Mouse (Mus musculus): ENCODE data around the gene Rptn. TPM values are rescaled to one million over a fixed set of nuclear protein-coding genes. Genes with fewer than 3 reads are reported as not detected.
A peak's percentile ranks its signal among the peaks of the same experiment; 100 is the strongest.

Rptn gene
- polyA plus RNA-seq (2015; fragmentation: Nextera tagmentation; extraction: Ambion mirVana): not detected in 2 replicates

DNA sequence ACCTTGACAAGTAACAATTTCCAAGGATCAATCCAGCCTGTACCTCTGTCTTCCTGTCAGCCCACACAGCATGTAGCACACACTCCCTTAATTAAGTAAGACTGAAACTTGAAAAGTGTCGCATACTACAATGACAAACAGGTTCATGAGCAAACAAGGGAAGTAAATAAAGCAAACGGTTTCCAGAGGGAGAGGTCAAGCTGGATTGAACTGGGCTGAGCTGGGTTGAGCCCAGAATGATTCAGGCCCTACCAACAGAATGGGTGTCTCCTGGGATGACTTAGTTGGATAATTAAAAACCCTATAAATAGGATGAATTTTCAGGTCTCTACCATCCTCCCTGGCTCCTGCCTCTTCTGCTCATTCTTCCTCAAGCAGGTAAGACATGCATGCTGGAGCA, at the start of gene Rptn:
Gene Rptn (plus strand): TSS at position 334 of the 400 bp plus-strand sequence.
- H3K9ac ChIP-seq: no peak within 1 kb of the TSS
- H3K4me1 ChIP-seq (replicated peaks): no peaks in the 10 kb centered on the region
- no peaks in the 10 kb centered on the region for H3K27me3 ChIP-seq
- H3K36me3 ChIP-seq: no peaks in the 10 kb centered on the region
- H3K4me2 ChIP-seq: no peak within 1 kb of the TSS
- H3K27ac ChIP-seq (replicated peaks): no peak within 1 kb of the TSS
- ATAC-seq (ENCODE audit: low read depth): no peak
- H3K9me3 ChIP-seq: no peaks in the 10 kb centered on the region
- H3K4me3 ChIP-seq: no peak within 1 kb of the TSS
- 79% methylated on average over 2 of the region's 2 CpGs for WGBS

DNA sequence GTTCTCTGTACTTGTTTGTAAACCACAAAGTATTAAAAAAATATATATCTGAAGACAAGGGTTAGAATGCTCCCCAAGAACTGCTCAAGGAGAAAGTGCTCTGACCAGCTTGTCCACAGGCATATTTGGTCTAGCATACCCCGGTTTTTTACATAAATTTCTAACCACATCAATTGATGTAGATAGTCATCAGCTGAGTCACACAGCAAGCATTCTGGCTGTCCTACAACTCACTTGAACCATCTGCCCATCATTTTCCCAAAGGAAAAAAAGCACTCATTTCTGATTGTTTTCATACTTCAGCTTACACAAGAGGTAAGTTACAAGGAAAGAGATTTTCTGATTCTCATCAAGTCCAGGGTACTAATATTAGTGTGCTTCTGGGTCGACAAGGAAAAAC, 46.6 kb upstream of the Rptn start:
- H3K9me3 ChIP-seq: no peaks in the 10 kb centered on the region
- no peak overlapping the region for H3K27ac ChIP-seq (replicated peaks)
- H3K4me1 ChIP-seq (replicated peaks): no peaks in the 10 kb centered on the region
- no peaks in the 10 kb centered on the region for H3K36me3 ChIP-seq
- H3K27me3 ChIP-seq: no peaks in the 10 kb centered on the region
- H3K9ac ChIP-seq: no peak overlapping the region
- ATAC-seq (ENCODE audit: low read depth): no peak
- no peak overlapping the region for H3K4me3 ChIP-seq
- H3K4me2 ChIP-seq: no peak overlapping the region
- 83% methylated on average over 2 of the region's 2 CpGs for WGBS

DNA sequence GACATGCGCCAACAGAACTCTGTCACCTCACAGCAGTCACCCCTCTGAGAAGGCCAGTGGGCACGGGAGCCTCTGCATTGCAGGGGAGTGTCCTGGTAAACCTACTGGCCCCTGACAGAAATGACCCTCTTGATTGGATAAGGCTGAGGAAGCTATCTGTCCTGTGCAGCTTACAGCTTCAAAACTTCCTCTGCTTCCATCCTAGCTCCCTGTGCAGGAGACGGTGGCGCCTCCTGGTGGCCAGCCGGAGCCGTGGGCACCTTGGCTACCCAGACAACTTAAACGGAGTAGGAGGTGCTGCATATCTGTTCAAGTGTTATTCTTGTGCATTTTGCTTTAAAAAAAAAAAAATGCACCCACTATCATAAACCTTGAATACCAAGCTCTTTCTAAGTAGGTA, 33.5 kb upstream of the Rptn start:
- Histone ChIP-seq H3K27ac (replicated peaks) (no peak overlapping the region), H3K4me1 (replicated peaks) (peaks cover 3% of the 10 kb centered on the region; the same call in 1 of the 2 replicates), H3K27me3 (no peaks in the 10 kb centered on the region), H3K4me2 (no peak overlapping the region), H3K4me3 (no peak overlapping the region), H3K9me3 (no peaks in the 10 kb centered on the region), H3K36me3 (no peaks in the 10 kb centered on the region), H3K9ac (no peak overlapping the region)
- ATAC-seq (ENCODE audit: low read depth): no peak
- 18% methylated on average over 7 of the region's 7 CpGs for WGBS

DNA sequence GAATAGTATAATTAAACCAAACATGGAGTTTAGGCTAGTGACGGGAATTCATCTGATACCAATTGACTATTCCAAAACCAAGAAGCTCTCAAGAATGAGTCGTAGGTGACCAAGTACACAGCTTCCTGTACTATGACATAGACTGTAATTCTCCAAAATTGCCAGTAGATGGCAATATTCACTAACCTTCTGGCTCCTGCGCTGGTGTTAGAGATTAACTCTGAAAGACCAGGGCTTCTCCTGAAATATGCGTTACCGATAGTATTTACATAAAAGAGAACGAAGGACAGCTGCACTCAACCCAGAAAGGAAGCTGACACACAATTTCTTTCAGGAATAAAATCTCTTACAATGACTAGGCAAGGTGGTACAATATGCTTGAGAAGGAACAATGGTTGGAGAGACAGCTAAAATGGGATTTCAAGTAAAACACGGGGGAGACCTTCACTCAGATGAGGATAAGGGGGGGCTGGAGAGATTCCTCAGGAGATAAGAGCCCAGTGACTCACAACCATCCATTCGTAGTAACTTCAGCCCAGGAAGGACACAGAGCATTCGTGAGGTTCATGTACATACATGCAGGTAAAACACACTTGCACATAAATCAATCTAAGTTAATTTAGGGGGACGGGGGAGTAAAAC, 31.4 kb upstream of the Rptn start:
- Histone ChIP-seq H3K27me3 (no peaks in the 10 kb centered on the region), H3K4me1 (replicated peaks) (peaks cover 3% of the 10 kb centered on the region; the same call in 1 of the 2 replicates), H3K36me3 (no peaks in the 10 kb centered on the region), H3K27ac (replicated peaks) (no peak overlapping the region), H3K4me3 (no peak overlapping the region), H3K9ac (no peak overlapping the region), H3K4me2 (peak overlapping the region; percentile 41), H3K9me3 (no peaks in the 10 kb centered on the region)
- WGBS: 11% methylated on average over 10 of the region's 10 CpGs
- peak; percentile 92 for ATAC-seq (ENCODE audit: low read depth)

DNA sequence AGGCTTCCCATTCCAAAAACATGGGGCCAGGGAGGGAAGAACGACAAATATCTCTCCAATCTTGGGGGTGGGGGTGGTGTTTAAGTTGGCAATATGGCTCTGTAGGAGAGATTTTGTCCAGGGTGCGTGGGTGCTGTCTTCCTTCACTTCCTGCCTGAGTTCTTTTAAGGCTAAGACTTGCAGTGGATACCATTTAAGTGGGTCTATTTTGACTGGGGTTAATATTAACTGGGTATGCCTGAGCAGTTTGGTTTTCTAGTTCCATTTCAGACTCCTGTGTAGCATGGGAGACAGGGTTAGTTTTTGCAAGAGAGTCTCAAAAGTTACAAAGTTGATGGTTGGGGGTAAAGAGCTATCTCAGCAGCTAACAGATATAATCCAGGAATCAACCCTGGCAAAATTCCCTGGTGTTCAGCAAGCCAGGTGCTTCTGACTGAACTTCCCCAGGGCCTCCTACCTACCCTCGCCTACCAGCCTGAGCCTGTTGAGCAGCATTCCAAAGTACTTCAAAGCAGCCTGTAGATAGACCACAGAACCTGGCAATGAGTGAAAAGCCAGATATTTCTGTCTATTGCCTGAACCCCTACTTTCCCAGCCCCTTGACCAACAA, 26.4 kb upstream of the Rptn start:
- no peaks in the 10 kb centered on the region for H3K9me3 ChIP-seq
- no peak for ATAC-seq (ENCODE audit: low read depth)
- WGBS: 78% methylated on average over 3 of the region's 3 CpGs
- H3K36me3 ChIP-seq: no peaks in the 10 kb centered on the region
- H3K4me2 ChIP-seq: no peak overlapping the region
- no peak overlapping the region for H3K27ac ChIP-seq (replicated peaks)
- H3K4me3 ChIP-seq: no peak overlapping the region
- no peaks in the 10 kb centered on the region for H3K27me3 ChIP-seq
- H3K4me1 ChIP-seq (replicated peaks): peaks cover 2% of the 10 kb centered on the region; the same call in 1 of the 2 replicates
- H3K9ac ChIP-seq: no peak overlapping the region

DNA sequence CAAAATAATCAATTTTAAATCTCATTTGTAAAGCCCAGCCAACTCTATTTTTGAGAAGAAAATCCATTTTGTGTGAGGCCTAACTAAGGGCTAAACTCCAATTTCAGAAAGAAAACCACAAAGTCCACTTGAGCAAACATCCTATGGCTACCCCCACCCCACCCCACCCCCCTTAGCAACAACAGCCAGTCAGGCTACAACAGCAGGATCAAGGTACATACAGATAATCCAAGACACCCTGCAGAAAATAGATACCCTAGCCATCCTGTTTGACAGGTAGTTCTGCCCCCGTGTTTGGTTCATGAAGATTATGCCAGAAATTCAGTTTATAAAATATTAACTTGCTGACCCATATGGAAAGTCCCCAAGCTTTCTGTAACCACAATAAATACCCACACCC, 25.3 kb upstream of the Rptn start:
- no peak overlapping the region for H3K4me2 ChIP-seq
- H3K4me3 ChIP-seq: no peak overlapping the region
- H3K27me3 ChIP-seq: no peaks in the 10 kb centered on the region
- 82% methylated on average over 1 of the region's 1 CpGs for WGBS
- H3K4me1 ChIP-seq (replicated peaks): no peaks in the 10 kb centered on the region
- ATAC-seq (ENCODE audit: low read depth): no peak
- H3K36me3 ChIP-seq: no peaks in the 10 kb centered on the region
- no peak overlapping the region for H3K9ac ChIP-seq
- no peaks in the 10 kb centered on the region for H3K9me3 ChIP-seq
- H3K27ac ChIP-seq (replicated peaks): no peak overlapping the region

DNA sequence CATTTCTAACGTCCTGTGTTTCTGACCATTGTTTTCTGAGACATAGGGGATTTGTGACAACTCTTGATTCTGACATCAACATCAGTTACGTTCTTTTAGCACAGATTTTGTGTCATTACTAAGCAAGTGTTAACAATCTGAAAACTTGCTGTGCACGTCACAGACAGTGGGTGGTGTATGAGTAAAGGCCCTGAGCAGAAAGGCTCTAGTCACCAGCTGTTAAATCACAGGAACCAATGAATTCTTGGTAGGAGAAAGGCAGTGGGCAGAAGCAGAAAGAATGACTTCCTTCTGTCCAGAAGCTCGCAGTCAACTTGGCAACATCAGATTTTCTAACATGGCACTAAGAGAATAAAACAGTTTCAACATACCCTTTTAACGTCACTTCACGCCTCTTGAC, 20.1 kb upstream of the Rptn start:
- Histone ChIP-seq H3K36me3 (no peaks in the 10 kb centered on the region), H3K9me3 (no peaks in the 10 kb centered on the region), H3K27me3 (no peaks in the 10 kb centered on the region), H3K4me2 (no peak overlapping the region), H3K27ac (replicated peaks) (no peak overlapping the region), H3K4me1 (replicated peaks) (no peaks in the 10 kb centered on the region), H3K4me3 (no peak overlapping the region), H3K9ac (no peak overlapping the region)
- no peak for ATAC-seq (ENCODE audit: low read depth)
- 85% methylated on average over 6 of the region's 6 CpGs for WGBS

DNA sequence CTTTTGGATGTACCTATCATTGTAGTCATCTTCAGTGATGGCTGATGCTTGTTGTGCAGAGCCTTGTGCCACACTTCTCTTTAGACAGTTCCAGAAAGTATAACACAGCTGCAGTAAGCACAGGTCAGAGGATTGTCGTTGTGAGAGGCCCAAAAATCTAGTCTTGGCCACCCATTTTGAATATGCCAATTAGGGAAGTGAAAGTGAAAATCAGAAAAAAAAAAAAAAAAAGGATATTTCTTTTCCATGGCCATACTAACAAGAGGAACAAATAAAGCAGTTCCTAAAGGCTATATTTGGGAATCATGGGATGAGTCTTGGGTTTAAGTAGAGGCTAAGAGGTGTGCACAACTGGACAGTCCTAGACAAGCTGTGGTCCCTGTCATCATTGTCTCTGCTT, 18.3 kb upstream of the Rptn start:
- no peak for ATAC-seq (ENCODE audit: low read depth)
- Histone ChIP-seq H3K4me3 (no peak overlapping the region), H3K27me3 (no peaks in the 10 kb centered on the region), H3K4me2 (no peak overlapping the region), H3K4me1 (replicated peaks) (no peaks in the 10 kb centered on the region), H3K9ac (no peak overlapping the region), H3K36me3 (no peaks in the 10 kb centered on the region), H3K27ac (replicated peaks) (no peak overlapping the region), H3K9me3 (no peaks in the 10 kb centered on the region)
- WGBS: 71% methylated on average over 1 of the region's 1 CpGs

DNA sequence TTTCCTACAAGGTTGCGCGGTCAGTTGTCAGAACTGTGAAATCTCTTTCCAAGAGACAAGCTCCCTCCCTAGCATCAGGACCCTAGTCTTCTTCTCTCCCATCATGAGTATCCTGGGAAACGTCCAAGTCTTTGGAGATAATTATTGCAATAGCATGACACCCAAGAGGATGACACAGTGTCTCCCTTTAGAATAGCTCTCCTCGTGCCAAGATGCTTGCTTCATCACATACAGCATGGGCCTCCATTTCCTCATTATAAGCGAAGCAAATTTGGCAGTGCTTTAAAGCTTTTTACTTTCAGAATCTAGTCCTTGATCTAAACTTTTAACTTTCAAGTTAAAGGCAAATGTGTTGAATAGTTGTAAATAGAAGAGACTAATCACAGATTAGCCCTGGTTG, 17.9 kb upstream of the Rptn start:
- WGBS: 86% methylated on average over 5 of the region's 5 CpGs
- no peak overlapping the region for H3K27ac ChIP-seq (replicated peaks)

DNA sequence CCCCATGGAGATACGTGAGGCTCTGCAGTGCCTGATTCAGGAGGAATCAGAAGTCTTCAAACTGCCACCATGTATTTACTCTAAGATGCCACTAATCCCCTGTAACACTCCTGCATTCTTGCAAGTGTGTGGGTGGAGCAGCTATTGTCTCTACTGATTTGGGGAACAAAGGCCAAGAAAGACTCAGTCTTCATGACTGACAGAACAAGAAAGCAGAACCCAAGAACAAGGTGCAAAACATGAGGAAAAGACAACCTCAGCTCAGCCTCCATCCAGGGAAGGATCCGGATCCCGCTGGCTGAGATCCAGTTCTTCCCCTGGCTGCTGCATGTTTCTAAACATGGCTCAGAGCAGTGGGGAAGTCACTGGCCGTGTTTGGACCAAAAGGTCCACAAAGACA, 15.4 kb upstream of the Rptn start:
- Histone ChIP-seq H3K27me3 (no peaks in the 10 kb centered on the region), H3K4me3 (no peak overlapping the region), H3K9ac (no peak overlapping the region), H3K27ac (replicated peaks) (no peak overlapping the region), H3K36me3 (no peaks in the 10 kb centered on the region), H3K4me1 (replicated peaks) (no peaks in the 10 kb centered on the region), H3K4me2 (no peak overlapping the region), H3K9me3 (no peaks in the 10 kb centered on the region)
- no peak for ATAC-seq (ENCODE audit: low read depth)
- WGBS: 62% methylated on average over 4 of the region's 4 CpGs

More for the DNA sequence above, 17.9 kb upstream of the Rptn start:
- no peak overlapping the region for H3K4me2 ChIP-seq
- H3K4me3 ChIP-seq: no peak overlapping the region
- no peaks in the 10 kb centered on the region for H3K36me3 ChIP-seq
- no peak overlapping the region for H3K9ac ChIP-seq
- no peaks in the 10 kb centered on the region for H3K27me3 ChIP-seq
- H3K9me3 ChIP-seq: no peaks in the 10 kb centered on the region
- H3K4me1 ChIP-seq (replicated peaks): no peaks in the 10 kb centered on the region
- ATAC-seq (ENCODE audit: low read depth): no peak

DNA sequence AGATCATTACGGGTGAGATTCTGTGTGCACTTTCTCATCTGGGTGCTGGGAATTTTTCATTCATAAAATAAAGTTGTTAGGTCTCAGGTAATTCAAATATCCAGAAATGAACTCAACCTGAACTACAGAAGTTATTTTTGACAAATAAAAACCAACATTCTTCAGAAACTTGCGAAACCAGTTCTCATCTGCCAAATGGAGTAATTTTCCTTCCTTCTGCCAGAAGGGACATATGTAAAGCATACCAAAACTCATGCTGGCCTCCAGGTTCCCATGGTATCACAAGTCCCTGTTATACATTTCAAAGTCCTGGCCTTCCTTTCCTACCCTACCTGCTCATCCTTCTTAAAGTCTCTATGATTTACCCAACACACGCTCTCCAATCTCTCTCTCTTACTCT, 10.4 kb downstream of the Rptn start:
- no peaks in the 10 kb centered on the region for H3K4me1 ChIP-seq (replicated peaks)
- no peaks in the 10 kb centered on the region for H3K9me3 ChIP-seq
- no peak overlapping the region for H3K9ac ChIP-seq
- 98% methylated on average over 3 of the region's 3 CpGs for WGBS
- no peaks in the 10 kb centered on the region for H3K27me3 ChIP-seq
- ATAC-seq (ENCODE audit: low read depth): no peak
- H3K4me2 ChIP-seq: no peak overlapping the region
- no peak overlapping the region for H3K4me3 ChIP-seq
- H3K27ac ChIP-seq (replicated peaks): no peak overlapping the region
- H3K36me3 ChIP-seq: no peaks in the 10 kb centered on the region

DNA sequence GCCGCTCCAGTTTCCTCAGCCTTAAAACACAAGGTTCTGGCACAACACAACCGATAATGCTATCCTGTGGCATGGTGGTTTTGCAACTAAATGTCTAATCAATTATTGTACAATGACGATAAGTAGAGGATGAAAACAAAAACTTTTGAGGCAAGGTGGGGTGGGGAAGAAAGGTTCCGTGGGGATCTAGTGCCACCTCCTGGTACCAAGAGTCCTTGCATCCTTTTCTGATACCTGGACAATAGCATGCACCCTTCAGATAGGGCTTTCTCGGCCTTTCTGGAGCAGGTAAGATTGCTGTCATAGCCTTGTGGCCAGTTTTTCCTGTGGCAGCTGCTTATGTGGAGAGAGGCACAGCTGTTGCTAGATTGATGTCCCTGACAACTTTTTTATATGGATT, 13.5 kb downstream of the Rptn start:
- H3K27ac ChIP-seq (replicated peaks): no peak overlapping the region
- no peak for ATAC-seq (ENCODE audit: low read depth)
- H3K9ac ChIP-seq: no peak overlapping the region
- H3K4me3 ChIP-seq: no peak overlapping the region
- H3K36me3 ChIP-seq: no peaks in the 10 kb centered on the region
- H3K27me3 ChIP-seq: no peaks in the 10 kb centered on the region
- no peaks in the 10 kb centered on the region for H3K9me3 ChIP-seq
- WGBS: 43% methylated on average over 5 of the region's 5 CpGs
- no peaks in the 10 kb centered on the region for H3K4me1 ChIP-seq (replicated peaks)
- no peak overlapping the region for H3K4me2 ChIP-seq

DNA sequence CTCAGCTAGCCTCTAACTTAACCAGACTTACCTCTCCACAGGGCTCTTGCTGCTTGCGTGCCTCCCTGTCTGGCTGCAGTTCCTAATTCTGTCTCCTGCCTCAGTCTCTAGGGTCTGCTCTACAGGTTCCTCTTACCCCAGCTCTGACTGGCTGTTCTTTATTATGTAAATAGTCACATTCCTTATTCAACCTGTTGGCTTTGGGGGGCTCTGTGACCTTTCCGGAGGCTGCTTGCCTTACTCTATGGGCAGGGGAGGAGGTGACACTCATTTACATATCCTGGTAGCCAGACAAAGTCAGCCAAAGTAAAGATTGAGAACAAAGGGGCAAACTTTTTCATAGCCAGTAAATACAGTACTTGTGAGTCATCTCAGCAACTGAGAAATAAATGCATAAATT, 18.4 kb downstream of the Rptn start:
- H3K36me3 ChIP-seq: no peaks in the 10 kb centered on the region
- no peaks in the 10 kb centered on the region for H3K27me3 ChIP-seq
- H3K4me1 ChIP-seq (replicated peaks): no peaks in the 10 kb centered on the region
- no peaks in the 10 kb centered on the region for H3K9me3 ChIP-seq
- 19% methylated on average over 2 of the region's 2 CpGs for WGBS
- no peak overlapping the region for H3K4me3 ChIP-seq
- no peak overlapping the region for H3K9ac ChIP-seq
- H3K27ac ChIP-seq (replicated peaks): no peak overlapping the region
- no peak overlapping the region for H3K4me2 ChIP-seq
- no peak for ATAC-seq (ENCODE audit: low read depth)

All from neural tube, embryonic 13.5 days (tissue).